Mouse (Mus musculus): ENCODE measurements around the gene Ccdc194. TPM values are rescaled to one million over a fixed set of nuclear protein-coding genes. Genes with fewer than 3 reads are reported as not detected.

The Ccdc194 gene
- polyA plus RNA-seq, 1 experiment from 2014 or later, result not detected

DNA sequence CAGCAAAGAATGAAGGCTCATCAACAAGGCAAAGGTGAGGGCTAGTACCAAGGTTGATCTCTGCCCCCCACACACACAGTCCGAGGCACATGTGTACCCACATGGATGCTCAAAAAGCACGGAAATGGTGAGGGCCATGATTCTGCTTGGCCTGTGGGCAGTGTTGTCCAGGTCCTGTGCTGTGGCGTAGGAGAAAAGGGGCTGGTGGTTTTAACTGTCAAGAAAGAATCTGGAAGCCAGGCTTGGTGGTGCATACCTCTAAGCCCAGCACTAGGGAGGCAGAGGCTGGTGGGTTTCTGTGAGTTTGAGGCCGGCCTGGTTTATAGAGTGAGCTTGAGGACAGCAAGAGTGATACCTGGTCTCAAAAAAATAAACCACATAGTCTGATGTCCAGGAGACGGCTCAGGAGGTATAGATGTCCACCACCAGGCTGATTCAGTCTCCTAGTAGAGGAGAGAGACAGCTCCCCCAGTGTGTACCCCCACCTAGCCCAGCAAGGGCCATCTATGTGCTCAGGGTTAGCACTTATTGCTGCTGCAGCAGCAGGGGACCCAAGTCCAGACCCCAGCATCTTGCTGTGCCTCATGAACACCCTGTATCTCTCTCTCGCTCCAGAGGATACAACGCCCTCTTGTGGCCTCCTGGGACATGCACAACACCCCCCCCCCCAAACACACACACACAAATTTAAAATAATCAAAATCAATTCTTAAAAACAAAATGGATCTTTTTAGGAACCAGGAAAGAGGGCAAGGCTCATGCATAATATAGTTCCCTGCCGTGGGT, 52.7 kb downstream of the Ccdc194 start:
- DNase-seq (ENCODE audit: low spot score) (no peak), ATAC-seq (replicated peaks; ENCODE audit: low FRiP score) (no peak)
- 91% methylated on average over 8 of the region's 8 CpGs for WGBS
- H3K36me3 ChIP-seq (ENCODE audit: control insufficient read depth, insufficient read depth, low read length), result no peaks in the 10 kb centered on the region; the same call in 1 of the 2 replicates
- no peaks in the 10 kb centered on the region for H3K9me3 ChIP-seq (ENCODE audit: control insufficient read depth, low read length)
- H3K9ac ChIP-seq (ENCODE audit: low read length), result no peak overlapping the region
- no peak overlapping the region for H3K4me3 ChIP-seq (ENCODE audit: low read depth, low read length)
- no peaks in the 10 kb centered on the region for H3K27me3 ChIP-seq (ENCODE audit: control insufficient read depth, insufficient read depth, low read length)
- no peak overlapping the region for H3K27ac ChIP-seq (ENCODE audit: low read depth, low read length)
- no peak overlapping the region for H3K4me2 ChIP-seq (ENCODE audit: low read depth, low read length, severe bottlenecking)
- peaks cover 11% of the 10 kb centered on the region for H3K4me1 ChIP-seq (replicated peaks; ENCODE audit: control insufficient read depth, insufficient read depth, low read length)

DNA sequence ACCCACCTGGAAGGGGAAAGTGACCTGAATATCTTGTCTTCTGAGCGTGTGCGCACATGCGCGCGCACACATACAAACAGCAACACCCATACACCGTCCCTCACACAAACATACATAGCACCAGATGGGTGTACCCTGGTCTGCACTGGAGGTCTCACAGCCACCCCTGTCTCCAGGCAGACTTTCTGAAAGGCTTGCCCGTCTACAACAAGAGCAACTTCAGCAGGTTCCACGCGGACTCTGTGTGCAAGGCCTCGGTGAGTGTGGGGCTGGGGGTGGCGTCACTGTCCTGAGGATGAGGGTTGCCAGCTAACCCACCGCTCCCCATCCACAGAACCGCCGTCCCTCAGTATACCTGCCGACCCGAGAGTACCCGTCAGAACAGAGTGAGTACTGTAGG, 53.6 kb downstream of the Ccdc194 start:
- Histone ChIP-seq H3K4me2 (ENCODE audit: low read depth, low read length, severe bottlenecking) (no peak overlapping the region), H3K36me3 (ENCODE audit: control insufficient read depth, insufficient read depth, low read length) (no peaks in the 10 kb centered on the region; the same call in 1 of the 2 replicates), H3K9ac (ENCODE audit: low read length) (no peak overlapping the region), H3K27me3 (ENCODE audit: control insufficient read depth, insufficient read depth, low read length) (no peaks in the 10 kb centered on the region), H3K4me1 (replicated peaks; ENCODE audit: control insufficient read depth, insufficient read depth, low read length) (peaks cover 11% of the 10 kb centered on the region), H3K4me3 (ENCODE audit: low read depth, low read length) (no peak overlapping the region), H3K27ac (ENCODE audit: low read depth, low read length) (no peak overlapping the region), H3K9me3 (ENCODE audit: control insufficient read depth, low read length) (no peaks in the 10 kb centered on the region)
- DNase-seq (ENCODE audit: low spot score) (no peak), ATAC-seq (replicated peaks; ENCODE audit: low FRiP score) (no peak)
- 94% methylated on average over 17 of the region's 17 CpGs for WGBS

DNA sequence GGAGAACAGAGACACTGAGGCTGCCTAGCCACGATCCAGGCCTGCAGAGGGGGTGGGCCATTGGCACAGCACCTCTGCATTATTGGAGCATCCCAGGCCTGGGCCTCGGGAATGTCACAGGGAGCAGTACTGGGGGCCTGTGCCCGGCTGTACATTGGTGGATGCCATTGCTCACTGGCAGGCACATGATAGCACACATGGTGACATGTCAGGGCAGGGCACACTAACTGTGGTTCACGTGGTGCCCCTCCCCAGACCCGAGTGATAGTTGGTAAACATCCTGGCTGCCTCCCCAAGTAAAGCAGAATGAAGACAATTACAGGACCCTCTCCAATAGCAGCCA, 54.6 kb downstream of the Ccdc194 start:
- H3K4me2 ChIP-seq (ENCODE audit: low read depth, low read length, severe bottlenecking), result no peak overlapping the region

DNA sequence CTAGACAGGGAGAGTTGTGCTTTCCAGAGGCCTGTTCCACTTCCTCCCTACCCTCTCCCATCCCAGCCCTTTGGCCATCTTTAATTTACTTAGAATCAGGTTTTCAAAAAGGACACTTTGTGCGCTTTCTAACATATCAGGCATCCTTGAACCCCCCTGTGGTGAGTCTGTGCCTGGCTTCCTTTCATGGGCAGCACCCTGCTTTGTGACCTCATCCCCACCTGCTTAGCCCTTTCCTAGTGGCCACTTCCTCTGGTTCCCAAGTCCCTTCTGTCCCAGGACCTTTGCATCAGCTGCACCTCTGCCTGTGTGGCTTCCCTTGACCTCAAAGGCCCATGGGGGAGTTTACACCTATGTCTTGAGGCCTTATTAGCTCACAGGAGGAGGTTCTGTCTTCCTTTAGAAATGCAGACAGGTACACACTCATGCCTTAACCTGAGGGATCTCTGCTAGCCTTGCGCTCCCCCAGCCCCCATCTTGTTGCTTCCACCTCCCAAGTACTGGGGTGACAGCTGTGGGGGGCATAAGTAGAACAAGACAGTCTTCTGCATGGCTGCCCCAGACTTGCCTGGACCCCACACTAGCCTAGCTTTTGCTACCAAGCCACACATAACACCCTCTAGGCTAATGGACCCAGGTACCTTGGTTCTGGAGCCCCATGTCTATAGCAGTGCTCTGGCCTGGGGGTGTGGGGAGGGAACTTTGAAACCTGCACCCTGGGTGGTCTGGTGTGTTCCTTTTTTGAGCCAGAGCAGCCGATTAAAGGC, 55.2 kb downstream of the Ccdc194 start:
- no peak for DNase-seq (ENCODE audit: low spot score)
- ATAC-seq (replicated peaks; ENCODE audit: low FRiP score), result no peak
- WGBS, result 83% methylated on average over 3 of the region's 3 CpGs
- peak overlapping the region; percentile 84 for H3K4me3 ChIP-seq (ENCODE audit: low read depth, low read length)
- no peaks in the 10 kb centered on the region; the same call in 1 of the 2 replicates for H3K36me3 ChIP-seq (ENCODE audit: control insufficient read depth, insufficient read depth, low read length)
- peak overlapping the region; percentile 76 for H3K9ac ChIP-seq (ENCODE audit: low read length)
- peaks cover 11% of the 10 kb centered on the region for H3K4me1 ChIP-seq (replicated peaks; ENCODE audit: control insufficient read depth, insufficient read depth, low read length)
- H3K27me3 ChIP-seq (ENCODE audit: control insufficient read depth, insufficient read depth, low read length), result no peaks in the 10 kb centered on the region
- H3K4me2 ChIP-seq (ENCODE audit: low read depth, low read length, severe bottlenecking), result peak overlapping the region; percentile 90
- H3K27ac ChIP-seq (ENCODE audit: low read depth, low read length), result no peak overlapping the region
- H3K9me3 ChIP-seq (ENCODE audit: control insufficient read depth, low read length), result no peaks in the 10 kb centered on the region

More for the DNA sequence above, 54.6 kb downstream of the Ccdc194 start:
- DNase-seq (ENCODE audit: low spot score) (no peak), ATAC-seq (replicated peaks; ENCODE audit: low FRiP score) (no peak)
- WGBS, result 72% methylated on average over 5 of the region's 5 CpGs
- H3K9ac ChIP-seq (ENCODE audit: low read length), result no peak overlapping the region
- H3K36me3 ChIP-seq (ENCODE audit: control insufficient read depth, insufficient read depth, low read length), result no peaks in the 10 kb centered on the region; the same call in 1 of the 2 replicates
- H3K4me3 ChIP-seq (ENCODE audit: low read depth, low read length), result no peak overlapping the region
- H3K4me1 ChIP-seq (replicated peaks; ENCODE audit: control insufficient read depth, insufficient read depth, low read length), result peaks cover 10% of the 10 kb centered on the region
- no peaks in the 10 kb centered on the region for H3K9me3 ChIP-seq (ENCODE audit: control insufficient read depth, low read length)
- no peak overlapping the region for H3K27ac ChIP-seq (ENCODE audit: low read depth, low read length)
- no peaks in the 10 kb centered on the region for H3K27me3 ChIP-seq (ENCODE audit: control insufficient read depth, insufficient read depth, low read length)

Other genes starting within 250 kb of the Ccdc194 start
- 69.3 and 82.5 TPM in 2 replicates for gene Use1, start 158.9 kb downstream of the Ccdc194 start, polyA plus RNA-seq (2014; fragmentation: Nextera tagmentation; extraction: Ambion mirVana)
- gene Ocel1, start 154.4 kb downstream of the Ccdc194 start, polyA plus RNA-seq (2014; fragmentation: Nextera tagmentation; extraction: Ambion mirVana), result 2.9 and 3.3 TPM in 2 replicates
- gene Nr2f6, start 143.8 kb downstream of the Ccdc194 start, polyA plus RNA-seq (2014; fragmentation: Nextera tagmentation; extraction: Ambion mirVana), result 49.1 and 51.4 TPM in 2 replicates
- gene Ushbp1, start 129.9 kb downstream of the Ccdc194 start, polyA plus RNA-seq (2014; fragmentation: Nextera tagmentation; extraction: Ambion mirVana), result 4.2 and 4.5 TPM in 2 replicates
- gene Babam1, start 128.8 kb downstream of the Ccdc194 start, polyA plus RNA-seq (2014; fragmentation: Nextera tagmentation; extraction: Ambion mirVana), result 106 and 119 TPM in 2 replicates
- gene Ankle1, start 119.7 kb downstream of the Ccdc194 start, polyA plus RNA-seq (2014; fragmentation: Nextera tagmentation; extraction: Ambion mirVana), result 38.7 and 42.2 TPM in 2 replicates
- gene Abhd8, start 62.1 kb downstream of the Ccdc194 start, polyA plus RNA-seq (2014; fragmentation: Nextera tagmentation; extraction: Ambion mirVana), result 76.6 and 76.7 TPM in 2 replicates
- 186 TPM in 2 replicates for gene Mrpl34, start 60.8 kb downstream of the Ccdc194 start, polyA plus RNA-seq (2014; fragmentation: Nextera tagmentation; extraction: Ambion mirVana)
- 133 and 146 TPM in 2 replicates for gene Dda1, start 56.5 kb downstream of the Ccdc194 start, polyA plus RNA-seq (2014; fragmentation: Nextera tagmentation; extraction: Ambion mirVana)
- 5.7 and 9.3 TPM in 2 replicates for gene Ano8, start 39.7 kb downstream of the Ccdc194 start, polyA plus RNA-seq (2014; fragmentation: Nextera tagmentation; extraction: Ambion mirVana)
- 7.9 and 10.8 TPM in 2 replicates for gene Gtpbp3, start 37.6 kb downstream of the Ccdc194 start, polyA plus RNA-seq (2014; fragmentation: Nextera tagmentation; extraction: Ambion mirVana)
- 42.5 and 43.4 TPM in 2 replicates for gene Plvap, start 14.0 kb downstream of the Ccdc194 start, polyA plus RNA-seq (2014; fragmentation: Nextera tagmentation; extraction: Ambion mirVana)
- 3.1 and 4.9 TPM in 2 replicates for gene Bst2, start 11.7 kb upstream of the Ccdc194 start, polyA plus RNA-seq (2014; fragmentation: Nextera tagmentation; extraction: Ambion mirVana)
- 50.1 and 62.8 TPM in 2 replicates for gene Mvb12a, start 17.2 kb upstream of the Ccdc194 start, polyA plus RNA-seq (2014; fragmentation: Nextera tagmentation; extraction: Ambion mirVana)
- gene Tmem221, start 33.2 kb upstream of the Ccdc194 start, polyA plus RNA-seq (2014; fragmentation: Nextera tagmentation; extraction: Ambion mirVana), result 0.15 TPM in 1 of 2 replicates, not detected in the other
- not detected in 2 replicates for gene Nxnl1, start 40.9 kb upstream of the Ccdc194 start, polyA plus RNA-seq (2014; fragmentation: Nextera tagmentation; extraction: Ambion mirVana)
- gene Slc27a1, start 43.2 kb upstream of the Ccdc194 start, polyA plus RNA-seq (2014; fragmentation: Nextera tagmentation; extraction: Ambion mirVana), result 18.4 and 19.1 TPM in 2 replicates
- gene Pgls, start 66.5 kb upstream of the Ccdc194 start, polyA plus RNA-seq (2014; fragmentation: Nextera tagmentation; extraction: Ambion mirVana), result 218 and 238 TPM in 2 replicates
- gene Fam129c, start 71.9 kb upstream of the Ccdc194 start, polyA plus RNA-seq (2014; fragmentation: Nextera tagmentation; extraction: Ambion mirVana), result 3.2 and 4.3 TPM in 2 replicates
- 41.8 and 48.6 TPM in 2 replicates for gene Colgalt1, start 85.3 kb upstream of the Ccdc194 start, polyA plus RNA-seq (2014; fragmentation: Nextera tagmentation; extraction: Ambion mirVana)
- 6.5 and 6.6 TPM in 2 replicates for gene Unc13a, start 146.0 kb upstream of the Ccdc194 start, polyA plus RNA-seq (2014; fragmentation: Nextera tagmentation; extraction: Ambion mirVana)
- gene Jak3, start 150.6 kb upstream of the Ccdc194 start, polyA plus RNA-seq (2014; fragmentation: Nextera tagmentation; extraction: Ambion mirVana), result 2.3 TPM in 2 replicates
- not detected in 2 replicates for gene Insl3, start 163.5 kb upstream of the Ccdc194 start, polyA plus RNA-seq (2014; fragmentation: Nextera tagmentation; extraction: Ambion mirVana)
- gene B3gnt3, start 176.1 kb upstream of the Ccdc194 start, polyA plus RNA-seq (2014; fragmentation: Nextera tagmentation; extraction: Ambion mirVana), result 0.51 and 0.64 TPM in 2 replicates
- gene Fcho1, start 200.0 kb upstream of the Ccdc194 start, polyA plus RNA-seq (2014; fragmentation: Nextera tagmentation; extraction: Ambion mirVana), result 21.3 and 23.2 TPM in 2 replicates